Comparison of ENCODE assay signal across 10 mouse cellular contexts in genomic region chr5:134895291-134895690, GRCm38 (mm10). TPM values are rescaled to one million over a fixed set of nuclear protein-coding genes. Genes with fewer than 3 reads are reported as not detected.
DNase-seq lines count a peak whose midpoint lies in the region; ATAC-seq and TF ChIP-seq lines count a peak whose summit lies in the region.
"Had no signal": no experiment of that assay in that cellular context is flagged by ENCODE, and none has a peak within 500 bp of the region (broad histone marks: within the 10 kb centered on the region; RNA-seq: fewer than 3 reads in every experiment).

No protein-coding gene starts in this region.

- DNase-seq in heart, adult 11 months = peak; percentile 98
- no peak for DNase-seq in heart, embryonic 10.5 days (ENCODE audit: low spot score)
- DNase-seq in urinary bladder, postnatal 4 days (ENCODE audit: low spot score in 2 of 2) = peak; percentile 69 to 73
- no peak for DNase-seq in urinary bladder, postnatal 36 days (ENCODE audit: low spot score in 2 of 2)
- DNase-seq in limb, embryonic 14.5 days (ENCODE audit: low spot score) = peak; percentile 83
- no peak for DNase-seq in ovary, postnatal 36 days (ENCODE audit: low spot score)
- no peak for DNase-seq in right cerebral cortex, postnatal 4 days
- DNase-seq in frontal cortex, postnatal 10 days (ENCODE audit: low spot score in 2 of 2) = no peak
- DNase-seq: kidney, adult 9 months had no signal

- ATAC-seq in limb, embryonic 14.5 days (ENCODE audit: low FRiP score, low read depth) = peak; percentile 78

- H3K9ac ChIP-seq in limb, embryonic 14.5 days (ENCODE audit: low read depth, low read length, severe bottlenecking) = no peak overlapping the region

- no peak for TF ChIP-seq POLR2A in limb, embryonic 14.5 days (IDR thresholded peaks at IDR 0.05; ENCODE audit: borderline replicate concordance, extremely low read depth, insufficient read depth, insufficient read length)

- H3K9me3 ChIP-seq in heart, embryonic 10.5 days = no peaks in the 10 kb centered on the region
- H3K9me3 ChIP-seq in limb, embryonic 14.5 days (ENCODE audit: control insufficient read depth, low read length) = no peaks in the 10 kb centered on the region

- 80% methylated on average over 8 of the region's 8 CpGs for WGBS in heart, embryonic 10.5 days
- 7% methylated on average over 8 of the region's 8 CpGs for WGBS in limb, embryonic 14.5 days

- H3K36me3 ChIP-seq in heart, embryonic 10.5 days = no peaks in the 10 kb centered on the region
- no peaks in the 10 kb centered on the region for H3K36me3 ChIP-seq in limb, embryonic 14.5 days (ENCODE audit: control insufficient read depth, insufficient read depth, low read length)

- H3K27me3 ChIP-seq in heart, embryonic 10.5 days (ENCODE audit: insufficient read depth, poor library complexity, severe bottlenecking) = peaks cover 15% of the 10 kb centered on the region
- no peaks in the 10 kb centered on the region for H3K27me3 ChIP-seq in limb, embryonic 14.5 days (ENCODE audit: control insufficient read depth, insufficient read depth, low read length)

- H3K4me1 ChIP-seq in heart, embryonic 10.5 days = peaks cover 29% of the 10 kb centered on the region
- peaks cover 22% of the 10 kb centered on the region for H3K4me1 ChIP-seq in limb, embryonic 14.5 days (ENCODE audit: control insufficient read depth, insufficient read depth, low read length)

- H3K27ac ChIP-seq in heart, embryonic 10.5 days = no peak overlapping the region
- H3K27ac ChIP-seq in limb, embryonic 14.5 days (replicated peaks; ENCODE audit: low read depth, low read length) = peak overlapping the region; percentile 43

- no peak overlapping the region for H3K4me2 ChIP-seq in limb, embryonic 14.5 days (replicated peaks; ENCODE audit: low read depth, low read length, severe bottlenecking)
- H3K4me2 ChIP-seq: liver, embryonic 11.5 days had no signal

- H3K4me3 ChIP-seq in heart, embryonic 10.5 days = no peak overlapping the region
- no peak overlapping the region for H3K4me3 ChIP-seq in limb, embryonic 14.5 days (replicated peaks; ENCODE audit: low read length)

RNA-seq across cellular contexts. Expression of gene Tmem270, which starts 11.2 kb away (rescaled TPM):
- polyA plus RNA-seq in heart, embryonic 10.5 days (2016; fragmentation: Nextera tagmentation; extraction: Ambion mirVana) = not detected in 2 replicates
- polyA plus RNA-seq in limb, embryonic 14.5 days (2012; rRNA removed) = not detected in 2 replicates
- not detected in 2 replicates for polyA plus RNA-seq in limb, embryonic 14.5 days (2014; fragmentation: Nextera tagmentation; extraction: Ambion mirVana)
- polyA plus RNA-seq: liver, embryonic 11.5 days had no signal

RNA-seq across cellular contexts. Expression of gene Cldn13, which starts 20.0 kb away (rescaled TPM):
- polyA plus RNA-seq in heart, embryonic 10.5 days (2016; fragmentation: Nextera tagmentation; extraction: Ambion mirVana) = 6.1 and 8.5 TPM in 2 replicates
- 0.33 TPM in 2 replicates for polyA plus RNA-seq in limb, embryonic 14.5 days (2012; rRNA removed)
- polyA plus RNA-seq in limb, embryonic 14.5 days (2014; fragmentation: Nextera tagmentation; extraction: Ambion mirVana) = not detected in 2 replicates

RNA-seq across cellular contexts. Expression of gene Mettl27, which starts 36.9 kb away (rescaled TPM):
- 8.8 and 12.1 TPM in 2 replicates for polyA plus RNA-seq in heart, embryonic 10.5 days (2016; fragmentation: Nextera tagmentation; extraction: Ambion mirVana)
- 14.8 and 14.9 TPM in 2 replicates for polyA plus RNA-seq in limb, embryonic 14.5 days (2012; rRNA removed)
- polyA plus RNA-seq in limb, embryonic 14.5 days (2014; fragmentation: Nextera tagmentation; extraction: Ambion mirVana) = 18.9 and 21.3 TPM in 2 replicates

RNA-seq across cellular contexts. Expression of gene Cldn4, which starts 51.4 kb away (rescaled TPM):
- 2.8 and 6.9 TPM in 2 replicates for polyA plus RNA-seq in heart, embryonic 10.5 days (2016; fragmentation: Nextera tagmentation; extraction: Ambion mirVana)
- 48.4 and 50.0 TPM in 2 replicates for polyA plus RNA-seq in limb, embryonic 14.5 days (2012; rRNA removed)
- polyA plus RNA-seq in limb, embryonic 14.5 days (2014; fragmentation: Nextera tagmentation; extraction: Ambion mirVana) = 49.3 and 61.5 TPM in 2 replicates

Comparison
In these comparisons a context has a peak if more than half of its experiments do, and no peak if none do; other contexts are left out.
1. DNase-seq: peak in heart, adult 11 months (single experiment), urinary bladder, postnatal 4 days (2 of 2) and limb, embryonic 14.5 days (single experiment); none in heart, embryonic 10.5 days (single experiment), urinary bladder, postnatal 36 days (0 of 2), ovary, postnatal 36 days (single experiment), right cerebral cortex, postnatal 4 days (single experiment) and frontal cortex, postnatal 10 days (0 of 2).